Mouse (Mus musculus) stomach, postnatal 0 days (tissue): ENCODE data around the gene Tbc1d14. TPM values are rescaled to one million over a fixed set of nuclear protein-coding genes. Genes with fewer than 3 reads are reported as not detected.

Source experiments
- ATAC-seq: fragments of 200-750 bp; cut with Nextera tagmentation; 2 replicates; pipeline ENCODE4 v1.8.0; 2017; ENCODE audit not compliant: low FRiP score, low TSS enrichment
- DNase-seq: peaks from one replicate; pipeline ENCODE4 v3.0.0-alpha.2; 2016; ENCODE audit warnings: low spot score
- H3K27ac ChIP-seq: fragments of 300-500 bp; sonication (generic); replicated peaks from 2 replicates; pipeline ENCODE4 v1.5.1; 2014; ENCODE audit warnings: mild to moderate bottlenecking, control low read depth
- H3K27me3 ChIP-seq: fragments of 300-500 bp; sonication (generic); 2 replicates; pipeline ENCODE4 v1.6.1; 2014; ENCODE audit warnings: low read length; ENCODE audit not compliant: control insufficient read depth, insufficient read depth
- H3K36me3 ChIP-seq: fragments of 300-500 bp; sonication (generic); 2 replicates; pipeline ENCODE4 v1.6.1; 2014; ENCODE audit warnings: low read length, mixed read lengths; ENCODE audit not compliant: control insufficient read depth, insufficient read depth
- H3K4me1 ChIP-seq: fragments of 300-500 bp; sonication (generic); replicated peaks from 2 replicates; pipeline ENCODE4 v1.6.1; 2014; ENCODE audit warnings: antibody characterized with exemption; ENCODE audit not compliant: control insufficient read depth, insufficient read depth
- H3K4me2 ChIP-seq: fragments of 300-500 bp; sonication (generic); replicated peaks from 2 replicates; pipeline ENCODE4 v1.6.1; 2014; ENCODE audit warnings: low read depth, mild to moderate bottlenecking, control low read depth, moderate library complexity
- H3K4me3 ChIP-seq: fragments of 300-500 bp; sonication (generic); 2 replicates; pipeline ENCODE4 v1.5.1; 2014; ENCODE audit warnings: low read depth, low read length, control low read depth
- H3K9ac ChIP-seq: fragments of 300-500 bp; sonication (generic); 2 replicates; pipeline ENCODE4 v1.6.1; 2014; ENCODE audit warnings: mild to moderate bottlenecking, low read length, control low read depth, mixed read lengths
- H3K9me3 ChIP-seq: fragments of 300-500 bp; sonication (generic); 2 replicates; pipeline ENCODE4 v1.6.1; 2016; ENCODE audit warnings: low read length; ENCODE audit not compliant: control insufficient read depth
- CTCF ChIP-seq: IDR thresholded peaks from 2 replicates; pipeline ENCODE4 v1.5.1; 2016; ENCODE audit warnings: antibody characterized with exemption, low read depth, mild to moderate bottlenecking, moderate library complexity
- EP300 ChIP-seq: optimal IDR thresholded peaks from 2 replicates; pipeline ENCODE3; 2016; ENCODE audit warnings: antibody characterized with exemption
- WGBS: fragments of 180-500 bp; shearing (Covaris S2); extraction: QIAGEN DNeasy Blood & Tissue Kit; methylation state at CpG from one replicate; pipeline ENCODE4 v1.1.7; 2014; 5-methylcytosine and 5-hydroxymethylcytosine counted together
- polyA plus RNA-seq: library from polyadenylated mRNA; unstranded; fragments of >200 nt; fragmentation: Nextera tagmentation; extraction: Ambion mirVana; gene quantifications from 2 replicates; pipeline ENCODE4 v1.2.1, GENCODE M21; 2015

The Tbc1d14 gene
- polyA plus RNA-seq, 1 experiment from 2014 or later = 22.1 TPM

DNA sequence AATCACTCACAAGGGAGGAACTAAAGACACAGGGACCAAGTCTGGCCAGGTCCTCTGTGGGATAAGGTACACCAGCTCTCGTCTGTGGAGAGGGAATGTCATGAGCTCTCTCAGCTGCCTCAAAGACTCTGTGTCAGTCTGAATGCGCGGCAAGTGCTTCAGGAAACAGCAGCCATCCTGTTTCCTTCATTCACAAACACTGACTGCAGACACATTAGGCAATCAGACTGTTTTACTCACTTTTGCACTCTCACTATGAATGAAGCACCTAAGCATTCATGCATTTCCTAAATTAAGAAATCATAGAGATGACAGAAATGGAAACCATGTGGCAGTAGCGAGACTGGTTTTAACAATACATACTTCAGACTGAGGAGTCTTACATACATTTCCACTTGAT lies 25.3 kb upstream of the Tbc1d14 start:
- H3K9me3 ChIP-seq = no peaks in the 10 kb centered on the region
- no peak overlapping the region for H3K4me3 ChIP-seq
- no peak for DNase-seq
- TF ChIP-seq CTCF (no peak), EP300 (no peak)
- H3K36me3 ChIP-seq = peaks cover 22% of the 10 kb centered on the region
- no peaks in the 10 kb centered on the region for H3K4me1 ChIP-seq
- ATAC-seq = no peak
- no peaks in the 10 kb centered on the region for H3K27me3 ChIP-seq
- 45% methylated on average over 4 of the region's 4 CpGs for WGBS
- no peak overlapping the region for H3K9ac ChIP-seq
- H3K27ac ChIP-seq = no peak overlapping the region
- H3K4me2 ChIP-seq = no peak overlapping the region

DNA sequence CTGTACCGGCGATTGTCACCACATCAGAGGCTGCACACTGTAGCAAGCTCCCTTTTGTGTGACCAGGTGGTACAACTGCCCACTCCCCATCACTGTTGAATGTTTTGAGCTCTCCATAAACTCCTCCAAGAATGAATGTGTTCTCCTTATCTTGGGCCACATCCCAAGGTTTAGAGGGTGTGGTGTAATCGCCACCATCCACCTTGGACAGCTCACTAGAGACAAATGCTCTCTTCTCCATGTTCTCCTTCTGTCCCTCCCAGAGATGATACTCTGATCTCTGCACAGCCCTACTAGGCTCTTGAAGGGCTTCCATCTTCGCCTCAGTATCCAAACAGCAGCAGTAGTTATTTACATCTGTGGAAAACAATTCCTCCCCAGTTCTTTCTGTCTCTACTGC lies 21.0 kb upstream of the Tbc1d14 start:
- ATAC-seq = no peak
- H3K4me3 ChIP-seq = no peak overlapping the region
- no peaks in the 10 kb centered on the region for H3K9me3 ChIP-seq
- DNase-seq = no peak
- no peak overlapping the region for H3K9ac ChIP-seq
- H3K36me3 ChIP-seq = peaks cover 18% of the 10 kb centered on the region
- TF ChIP-seq EP300 (no peak), CTCF (no peak)
- no peak overlapping the region for H3K4me2 ChIP-seq
- H3K27ac ChIP-seq = no peak overlapping the region
- 89% methylated on average over 4 of the region's 4 CpGs for WGBS
- H3K27me3 ChIP-seq = no peaks in the 10 kb centered on the region
- no peaks in the 10 kb centered on the region for H3K4me1 ChIP-seq

DNA sequence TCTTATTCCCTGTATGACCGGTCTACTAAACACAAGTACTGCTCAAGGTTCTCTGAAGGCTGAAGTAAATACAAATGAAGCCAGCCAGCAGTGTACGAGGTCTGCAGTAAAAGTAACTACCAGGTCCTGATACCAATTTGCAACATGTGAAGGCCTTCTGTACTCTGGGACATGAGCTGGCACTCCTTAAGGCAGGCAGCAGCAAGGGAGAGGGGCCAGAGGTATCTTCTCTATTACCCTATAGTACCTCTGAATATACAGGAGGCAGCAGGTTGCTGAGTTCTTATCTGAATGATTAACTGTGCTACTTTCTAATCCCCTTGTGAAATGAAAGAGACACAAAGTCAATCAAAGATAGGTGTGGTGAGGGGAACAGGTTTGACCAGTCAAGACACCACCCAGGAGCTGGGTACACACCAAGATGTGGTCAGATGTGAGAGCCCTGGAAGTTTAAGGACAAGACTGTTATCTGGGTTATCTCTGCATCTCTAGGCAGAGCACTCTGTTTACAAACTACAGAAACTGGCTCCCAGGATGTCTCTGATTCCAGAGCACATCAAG lies 15.9 kb upstream of the Tbc1d14 start:
- H3K36me3 ChIP-seq = peaks cover 7% of the 10 kb centered on the region
- H3K9me3 ChIP-seq = no peaks in the 10 kb centered on the region
- H3K4me3 ChIP-seq = no peak overlapping the region
- no peak overlapping the region for H3K4me2 ChIP-seq
- no peak overlapping the region for H3K9ac ChIP-seq
- H3K27me3 ChIP-seq = no peaks in the 10 kb centered on the region
- no peaks in the 10 kb centered on the region for H3K4me1 ChIP-seq
- ATAC-seq = peak; percentile 56; the same call in 1 of the 2 replicates
- 60% methylated on average over 2 of the region's 2 CpGs for WGBS
- no peak for DNase-seq
- no peak overlapping the region for H3K27ac ChIP-seq
- TF ChIP-seq EP300 = no peak

DNA sequence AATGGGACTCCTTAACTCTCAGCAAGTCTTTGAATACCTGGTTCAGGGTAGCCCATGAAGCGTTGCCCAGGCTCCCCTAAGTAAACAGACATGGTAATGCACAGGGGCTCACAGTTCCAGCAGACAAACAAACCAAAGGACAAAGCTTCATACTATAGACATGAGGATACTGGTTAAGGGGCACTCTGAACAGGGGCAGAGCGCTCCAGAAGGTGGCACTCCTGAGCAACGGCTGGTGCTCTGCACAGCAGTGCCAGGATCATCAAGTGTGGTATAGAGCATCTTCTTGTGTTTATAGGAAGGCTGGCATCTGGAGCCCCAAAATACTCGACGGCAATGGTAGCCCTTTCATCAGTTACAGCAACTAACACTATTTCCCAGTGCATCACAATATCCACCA lies 10.0 kb upstream of the Tbc1d14 start:
- H3K27me3 ChIP-seq = no peaks in the 10 kb centered on the region
- 0 out of 2 replicates have a peak, but pooled peaks have one; percentile 63 for ATAC-seq
- TF ChIP-seq EP300 (no peak), CTCF (peak; percentile 85)
- peaks cover 12% of the 10 kb centered on the region for H3K36me3 ChIP-seq
- 72% methylated on average over 5 of the region's 5 CpGs for WGBS
- no peak overlapping the region for H3K9ac ChIP-seq
- no peaks in the 10 kb centered on the region for H3K9me3 ChIP-seq
- H3K27ac ChIP-seq = no peak overlapping the region
- no peak overlapping the region for H3K4me3 ChIP-seq
- H3K4me2 ChIP-seq = no peak overlapping the region
- no peaks in the 10 kb centered on the region for H3K4me1 ChIP-seq
- peak; percentile 55 for DNase-seq

DNA sequence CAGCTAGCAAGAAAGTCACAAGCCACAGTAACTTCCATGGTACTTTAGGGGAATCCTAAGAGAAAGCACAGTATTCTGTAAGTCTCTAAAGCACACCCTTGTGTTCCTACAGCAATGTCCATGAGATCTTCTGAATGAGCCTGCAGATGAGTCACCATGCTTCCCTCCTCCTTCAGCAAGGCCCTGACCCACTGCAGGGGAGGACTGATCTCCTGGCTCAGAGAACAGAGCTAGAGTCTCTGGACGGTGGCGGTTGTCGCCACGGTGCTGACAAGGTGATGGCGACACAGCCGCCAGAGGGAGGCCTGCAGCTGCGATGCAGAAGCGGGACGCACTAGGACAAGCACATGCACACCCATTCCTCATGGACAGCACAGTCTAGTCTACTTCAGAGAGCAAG lies 9.0 kb upstream of the Tbc1d14 start:
- H3K4me1 ChIP-seq = no peaks in the 10 kb centered on the region
- peaks cover 11% of the 10 kb centered on the region for H3K36me3 ChIP-seq
- no peaks in the 10 kb centered on the region for H3K9me3 ChIP-seq
- H3K27ac ChIP-seq = no peak overlapping the region
- H3K9ac ChIP-seq = no peak overlapping the region
- no peak overlapping the region for H3K4me3 ChIP-seq
- no peak overlapping the region for H3K4me2 ChIP-seq
- no peaks in the 10 kb centered on the region for H3K27me3 ChIP-seq
- 88% methylated on average over 9 of the region's 9 CpGs for WGBS
- ATAC-seq (no peak), DNase-seq (no peak)
- TF ChIP-seq CTCF = no peak
- no peak for TF ChIP-seq EP300

DNA sequence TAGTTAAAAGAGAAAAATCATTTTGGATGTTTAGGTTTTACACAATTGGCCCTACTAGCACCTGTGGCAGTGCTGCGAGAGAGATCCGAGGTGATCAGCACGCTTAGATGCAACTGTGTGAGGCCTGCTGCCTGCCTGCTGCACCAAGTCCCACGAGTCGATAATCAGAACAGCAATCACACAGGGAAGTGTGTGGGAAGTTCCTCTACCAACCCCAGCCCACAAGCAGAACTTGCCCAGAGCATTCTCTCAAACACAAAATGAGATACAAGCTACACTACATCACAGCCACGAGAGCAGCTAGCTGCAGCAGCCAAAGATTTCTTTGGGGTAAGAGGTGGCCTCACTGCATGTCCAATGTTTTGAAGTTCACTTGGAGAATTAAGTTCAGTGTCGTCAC lies 8.4 kb upstream of the Tbc1d14 start:
- H3K4me3 ChIP-seq = no peak overlapping the region
- H3K9me3 ChIP-seq = no peaks in the 10 kb centered on the region
- no peaks in the 10 kb centered on the region for H3K4me1 ChIP-seq
- peaks cover 7% of the 10 kb centered on the region for H3K36me3 ChIP-seq
- H3K27me3 ChIP-seq = no peaks in the 10 kb centered on the region
- TF ChIP-seq EP300 (no peak), CTCF (no peak)
- ATAC-seq (no peak), DNase-seq (no peak)
- H3K27ac ChIP-seq = no peak overlapping the region
- H3K9ac ChIP-seq = no peak overlapping the region
- WGBS = 90% methylated on average over 7 of the region's 7 CpGs
- no peak overlapping the region for H3K4me2 ChIP-seq
